In the genomic region with DNA sequence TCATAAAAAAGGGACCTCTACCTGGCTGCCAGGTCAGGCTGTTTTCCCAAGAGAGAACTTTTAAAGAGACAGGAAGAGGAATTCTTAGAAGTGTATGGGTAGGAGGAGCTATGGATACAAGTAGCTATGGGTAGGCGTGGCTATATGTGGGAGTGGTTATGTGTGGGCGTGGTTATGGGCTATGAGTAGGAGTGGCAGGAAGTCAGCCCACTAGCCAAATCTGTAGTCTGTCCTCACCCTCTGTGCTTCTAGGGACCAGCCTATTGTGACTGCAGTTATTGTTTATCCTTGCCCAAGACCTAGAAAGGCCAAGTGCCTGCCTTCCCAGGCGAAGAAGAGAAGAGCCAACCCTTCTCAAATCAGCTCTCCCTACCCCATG, we compare ENCODE assay signal across 9 mouse cellular contexts. TPM values are rescaled to one million over a fixed set of nuclear protein-coding genes. Genes with fewer than 3 reads are reported as not detected.
A peak's percentile ranks its signal among the peaks of the same experiment; 100 is the strongest.
DNase-seq lines count a peak whose midpoint lies in the region; ATAC-seq lines count a peak whose summit lies in the region.
"Had no signal": no experiment of that assay in that cellular context is flagged by ENCODE, and none has a peak within 500 bp of the region (broad histone marks: within the 10 kb centered on the region; RNA-seq: fewer than 3 reads in every experiment).

No protein-coding gene starts in this region.

- no peak overlapping the region for H3K4me2 ChIP-seq in neural tube, embryonic 12.5 days (replicated peaks)
- no peak overlapping the region for H3K4me2 ChIP-seq in neural tube, embryonic 14.5 days (ENCODE audit: low read depth, low read length)

- no peak overlapping the region for H3K9ac ChIP-seq in neural tube, embryonic 12.5 days
- no peak overlapping the region for H3K9ac ChIP-seq in neural tube, embryonic 14.5 days (replicated peaks; ENCODE audit: low read depth, low read length)

- no peak overlapping the region for H3K27ac ChIP-seq in neural tube, embryonic 12.5 days
- H3K27ac ChIP-seq in neural tube, embryonic 14.5 days (ENCODE audit: low read depth, low read length), result peak overlapping the region; percentile 30; the same call in 1 of the 2 replicates

- no peaks in the 10 kb centered on the region for H3K36me3 ChIP-seq in neural tube, embryonic 12.5 days
- no peaks in the 10 kb centered on the region for H3K36me3 ChIP-seq in neural tube, embryonic 14.5 days (ENCODE audit: control insufficient read depth, insufficient read depth, low read length)

- H3K4me1 ChIP-seq in neural tube, embryonic 12.5 days, result peaks cover 11% of the 10 kb centered on the region; the same call in 1 of the 2 replicates
- peaks cover 4% of the 10 kb centered on the region; the same call in 1 of the 2 replicates for H3K4me1 ChIP-seq in neural tube, embryonic 14.5 days (ENCODE audit: control insufficient read depth, insufficient read depth, low read length)

- no peaks in the 10 kb centered on the region for H3K9me3 ChIP-seq in neural tube, embryonic 12.5 days
- H3K9me3 ChIP-seq in neural tube, embryonic 14.5 days (ENCODE audit: control insufficient read depth, low read length), result no peaks in the 10 kb centered on the region

- no peak for DNase-seq in neural tube, embryonic 10.5 days (ENCODE audit: extremely low spot score, low spot score)
- DNase-seq in c-Kit-positive CD71-negative TER-119-negative erythroid progenitor cells, embryonic 14.5 days (ENCODE audit: low read depth), result peak; percentile 19
- peak; percentile 64 for DNase-seq in induced T-regulatory cell, adult 2 months (ENCODE audit: low read depth)
- DNase-seq in frontal cortex, postnatal 25 days (ENCODE audit: low spot score in 2 of 2), result no peak
- DNase-seq in yolk sac, embryonic 10.5 days (ENCODE audit: low spot score), result no peak
- DNase-seq in urinary bladder, postnatal 25 days (ENCODE audit: low spot score), result no peak

- no peaks in the 10 kb centered on the region for H3K27me3 ChIP-seq in neural tube, embryonic 12.5 days (replicated peaks)
- H3K27me3 ChIP-seq in neural tube, embryonic 14.5 days (ENCODE audit: control insufficient read depth, insufficient read depth, low read length), result no peaks in the 10 kb centered on the region

- ATAC-seq in neural tube, embryonic 12.5 days (ENCODE audit: low FRiP score, low read depth), result peak; percentile 59
- ATAC-seq in neural tube, embryonic 14.5 days (ENCODE audit: low read depth), result peak; percentile 50

- 44% methylated on average over 3 of the region's 3 CpGs for WGBS in neural tube, embryonic 12.5 days
- WGBS in neural tube, embryonic 14.5 days, result 36% methylated on average over 3 of the region's 3 CpGs

- no peak overlapping the region for H3K4me3 ChIP-seq in neural tube, embryonic 12.5 days
- no peak overlapping the region for H3K4me3 ChIP-seq in neural tube, embryonic 14.5 days (ENCODE audit: low read depth, low read length)
- H3K4me3 ChIP-seq: erythroblast, embryonic 14.5 days had no signal

RNA-seq across cellular contexts. Expression of a gene that starts 13.9 kb away (rescaled TPM):
- 49.4 and 50.4 TPM in 2 replicates for polyA plus RNA-seq in neural tube, embryonic 12.5 days (2016; fragmentation: Nextera tagmentation; extraction: Ambion mirVana)
- 38.2 and 38.5 TPM in 2 replicates for polyA plus RNA-seq in neural tube, embryonic 14.5 days (2014; fragmentation: Nextera tagmentation; extraction: Ambion mirVana)

RNA-seq across cellular contexts. Expression of a gene that starts 26.5 kb away (rescaled TPM):
- polyA plus RNA-seq in neural tube, embryonic 12.5 days (2016; fragmentation: Nextera tagmentation; extraction: Ambion mirVana), result 4.0 and 4.4 TPM in 2 replicates
- polyA plus RNA-seq in neural tube, embryonic 14.5 days (2014; fragmentation: Nextera tagmentation; extraction: Ambion mirVana), result 20.7 and 24.0 TPM in 2 replicates
- polyA plus RNA-seq: erythroblast, embryonic 14.5 days had no signal

Comparison
In these comparisons a context has a peak if more than half of its experiments do, and no peak if none do; other contexts are left out.
1. DNase-seq: peak in c-Kit-positive CD71-negative TER-119-negative erythroid progenitor cells, embryonic 14.5 days (single experiment) and induced T-regulatory cell, adult 2 months (single experiment); none in neural tube, embryonic 10.5 days (single experiment), frontal cortex, postnatal 25 days (0 of 2), yolk sac, embryonic 10.5 days (single experiment) and urinary bladder, postnatal 25 days (single experiment).